Mouse (Mus musculus) erythroblast, embryonic 14.5 days (primary cell): ENCODE results near the gene Arhgef28. TPM values are rescaled to one million over a fixed set of nuclear protein-coding genes. Genes with fewer than 3 reads are reported as not detected.
"Not testable (repeated sequence)": the region's sequence is repeated elsewhere in the genome, so short reads cannot be mapped to it uniquely, and the experiment has no call there.

Experiments
- H3K27me3 ChIP-seq: 2 replicates; pipeline ENCODE4 v1.6.1; 2012; ENCODE audit warnings: inconsistent platforms; ENCODE audit not compliant: control insufficient read depth
- H3K36me3 ChIP-seq: 2 replicates; pipeline ENCODE4 v1.6.1; 2012; ENCODE audit warnings: mild to moderate bottlenecking, inconsistent platforms; ENCODE audit not compliant: control insufficient read depth
- H3K4me1 ChIP-seq: 2 replicates; pipeline ENCODE4 v1.6.1; 2012; ENCODE audit warnings: inconsistent platforms; ENCODE audit not compliant: control insufficient read depth
- H3K4me3 ChIP-seq: replicated peaks from 2 replicates; pipeline ENCODE3; 2012; ENCODE audit warnings: moderate library complexity, mild to moderate bottlenecking, inconsistent platforms
- H3K9me3 ChIP-seq: 2 replicates; pipeline ENCODE4 v1.6.1; 2012; ENCODE audit warnings: low read length, inconsistent platforms, mixed read lengths; ENCODE audit not compliant: control insufficient read depth
- GATA1 ChIP-seq: IDR thresholded peaks from 2 replicates; pipeline ENCODE4 v1.6.1; 2012; ENCODE audit warnings: low read length, inconsistent platforms, mixed read lengths
- TAL1 ChIP-seq: IDR thresholded peaks from 3 replicates; pipeline ENCODE4 v1.6.1; 2012; ENCODE audit warnings: low read length, inconsistent platforms, mixed read lengths
- polyA plus RNA-seq: library from polyadenylated mRNA; stranded (reverse); fragments of >175 nt; gene quantifications from 2 replicates; pipeline ENCODE4 v1.2.3, GENCODE M21; 2012

The Arhgef28 gene
- polyA plus RNA-seq, 1 experiment = 0.07 TPM

DNA sequence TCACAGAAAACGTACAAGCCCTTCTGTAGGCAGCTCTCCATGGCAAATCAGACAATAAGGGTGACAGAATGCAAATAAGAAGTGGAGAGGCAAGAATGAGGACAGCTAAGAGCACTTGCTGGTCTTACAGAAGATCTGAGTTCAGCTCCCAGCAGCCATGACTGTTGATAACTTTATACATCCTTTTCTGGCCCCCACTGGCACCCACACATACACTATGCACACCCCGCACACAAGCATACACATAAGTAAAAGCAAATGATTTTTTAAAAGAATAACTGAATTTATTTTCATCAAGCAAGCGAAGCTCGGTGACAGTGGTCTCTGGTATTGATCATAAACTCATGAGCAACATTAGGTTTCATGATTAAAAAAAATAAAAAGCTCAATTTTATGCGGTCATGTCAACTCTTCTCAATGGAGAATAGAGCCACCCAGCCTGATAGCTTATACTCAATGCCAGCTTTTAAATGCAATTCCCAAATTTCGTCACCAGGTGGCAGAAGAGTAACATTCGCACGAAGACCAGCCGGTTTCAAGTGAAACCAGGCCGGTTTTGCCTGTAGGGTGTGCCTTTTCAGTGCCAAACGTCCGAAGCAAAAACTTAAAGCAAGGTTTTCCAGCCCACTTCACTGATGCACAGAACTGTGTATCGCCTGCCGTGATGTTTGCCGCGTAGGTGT is 175.1 kb downstream of the Arhgef28 start:
- TF ChIP-seq TAL1 = no peak
- no peak for TF ChIP-seq GATA1
- no peaks in the 10 kb centered on the region for H3K27me3 ChIP-seq
- no peaks in the 10 kb centered on the region for H3K9me3 ChIP-seq
- H3K4me1 ChIP-seq = peaks cover 2% of the 10 kb centered on the region; the same call in 1 of the 2 replicates
- H3K4me3 ChIP-seq = peak overlapping the region; percentile 13
- no peaks in the 10 kb centered on the region for H3K36me3 ChIP-seq

DNA sequence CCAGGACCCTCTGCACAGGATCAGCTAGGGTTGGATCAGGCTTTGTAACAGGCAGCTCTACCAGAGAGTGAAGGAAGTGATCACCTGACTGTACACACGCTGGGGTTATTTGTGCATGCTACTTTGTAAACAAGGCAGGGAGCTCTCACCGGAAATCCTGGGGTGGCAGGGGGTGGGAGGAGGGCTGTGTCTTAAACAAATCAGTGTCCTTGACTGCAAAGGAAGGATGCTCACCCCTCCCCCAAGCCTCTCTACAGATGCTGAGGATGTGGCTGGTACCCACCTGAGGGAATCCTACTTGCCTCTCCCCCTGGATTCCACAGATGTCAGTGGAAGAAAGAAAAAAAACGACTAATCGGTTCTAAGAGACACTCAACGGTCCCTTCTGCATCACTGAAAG is 176.2 kb downstream of the Arhgef28 start:
- no peaks in the 10 kb centered on the region for H3K27me3 ChIP-seq
- H3K4me1 ChIP-seq = peaks cover 2% of the 10 kb centered on the region; the same call in 1 of the 2 replicates
- no peaks in the 10 kb centered on the region for H3K9me3 ChIP-seq
- H3K36me3 ChIP-seq = no peaks in the 10 kb centered on the region
- H3K4me3 ChIP-seq = no peak overlapping the region
- TF ChIP-seq TAL1 (no peak), GATA1 (no peak)

DNA sequence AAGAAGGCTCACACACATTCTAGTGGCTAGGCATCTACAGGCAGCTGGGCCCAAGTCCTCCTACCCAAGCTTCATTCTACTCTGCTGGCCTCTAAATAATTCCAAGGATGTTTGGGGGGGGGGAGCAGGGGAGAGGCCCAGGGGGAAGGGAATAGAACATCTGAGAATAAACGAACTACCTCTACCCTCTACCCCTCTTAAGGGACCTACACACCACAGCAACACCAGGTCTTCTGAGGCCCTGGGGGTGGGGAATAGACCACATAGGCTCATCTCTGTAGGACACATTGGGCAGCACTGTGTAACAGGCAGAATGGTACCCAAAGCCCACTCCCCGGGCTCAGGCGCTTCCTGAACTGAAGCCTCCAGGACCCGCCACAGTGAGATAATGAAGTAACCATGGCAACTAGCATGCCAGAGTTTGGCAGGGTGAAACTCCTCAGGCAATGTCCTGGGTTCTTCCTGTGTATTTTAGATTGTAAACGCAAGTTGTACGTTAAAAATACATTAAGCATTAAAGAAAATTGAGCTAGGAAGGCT is 177.5 kb downstream of the Arhgef28 start:
- no peak overlapping the region for H3K4me3 ChIP-seq
- no peaks in the 10 kb centered on the region for H3K27me3 ChIP-seq
- H3K9me3 ChIP-seq = no peaks in the 10 kb centered on the region
- H3K4me1 ChIP-seq = peaks cover 2% of the 10 kb centered on the region; the same call in 1 of the 2 replicates
- TF ChIP-seq TAL1 (no peak), GATA1 (no peak)
- H3K36me3 ChIP-seq = no peaks in the 10 kb centered on the region

DNA sequence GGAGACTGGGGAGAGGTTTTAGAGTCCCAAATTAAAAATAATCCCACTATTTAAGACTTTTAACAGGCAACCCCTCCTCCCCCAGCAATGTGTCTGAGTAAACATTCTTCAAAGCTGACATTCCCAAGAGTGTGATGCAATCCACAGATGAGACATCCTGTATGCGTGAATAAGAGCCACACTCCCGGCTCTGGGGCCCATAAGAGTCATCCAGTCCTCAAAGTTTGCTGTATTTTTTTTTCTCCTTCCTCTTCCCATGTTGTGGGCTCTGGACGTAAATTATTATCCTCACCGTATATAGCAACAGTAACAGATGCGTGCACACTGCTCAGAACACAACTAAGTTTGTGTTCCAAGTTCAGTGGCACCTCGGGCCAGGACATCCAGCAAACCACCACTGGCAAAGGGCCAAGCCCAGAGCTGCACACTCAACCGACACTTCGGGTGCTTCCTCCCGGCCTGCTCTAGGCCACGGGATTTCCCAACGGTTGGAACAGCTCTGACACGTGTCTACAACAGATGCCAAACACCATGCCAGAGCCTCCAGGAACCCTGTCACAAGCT is 178.5 kb downstream of the Arhgef28 start:
- H3K4me1 ChIP-seq = peaks cover 2% of the 10 kb centered on the region; the same call in 1 of the 2 replicates
- no peaks in the 10 kb centered on the region for H3K9me3 ChIP-seq
- H3K36me3 ChIP-seq = no peaks in the 10 kb centered on the region
- no peaks in the 10 kb centered on the region for H3K27me3 ChIP-seq
- TF ChIP-seq GATA1 (no peak), TAL1 (no peak)
- H3K4me3 ChIP-seq = no peak overlapping the region

DNA sequence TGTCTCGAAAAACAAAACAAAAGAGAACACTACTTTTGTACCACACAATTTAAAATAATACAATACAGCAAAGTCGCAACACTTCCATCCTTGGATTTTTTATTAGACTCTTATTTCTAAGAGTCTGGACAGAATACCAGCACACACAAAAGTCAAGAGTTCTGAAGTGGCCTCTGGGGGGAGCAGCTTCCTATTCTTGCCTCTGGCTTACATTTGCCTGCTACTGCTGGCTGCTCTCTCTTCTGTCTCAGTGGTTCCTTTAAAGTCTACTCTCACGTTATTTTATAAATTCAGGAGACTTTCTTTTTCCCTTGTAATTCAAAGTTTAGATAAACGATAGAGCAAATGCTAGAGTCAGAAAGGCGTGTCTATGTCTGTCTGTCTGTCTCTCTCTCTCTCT is 179.1 kb downstream of the Arhgef28 start:
- no peak overlapping the region for H3K4me3 ChIP-seq
- H3K9me3 ChIP-seq = no peaks in the 10 kb centered on the region
- no peaks in the 10 kb centered on the region for H3K36me3 ChIP-seq
- TF ChIP-seq GATA1 (no peak), TAL1 (no peak)
- peaks cover 2% of the 10 kb centered on the region; the same call in 1 of the 2 replicates for H3K4me1 ChIP-seq
- H3K27me3 ChIP-seq = no peaks in the 10 kb centered on the region

DNA sequence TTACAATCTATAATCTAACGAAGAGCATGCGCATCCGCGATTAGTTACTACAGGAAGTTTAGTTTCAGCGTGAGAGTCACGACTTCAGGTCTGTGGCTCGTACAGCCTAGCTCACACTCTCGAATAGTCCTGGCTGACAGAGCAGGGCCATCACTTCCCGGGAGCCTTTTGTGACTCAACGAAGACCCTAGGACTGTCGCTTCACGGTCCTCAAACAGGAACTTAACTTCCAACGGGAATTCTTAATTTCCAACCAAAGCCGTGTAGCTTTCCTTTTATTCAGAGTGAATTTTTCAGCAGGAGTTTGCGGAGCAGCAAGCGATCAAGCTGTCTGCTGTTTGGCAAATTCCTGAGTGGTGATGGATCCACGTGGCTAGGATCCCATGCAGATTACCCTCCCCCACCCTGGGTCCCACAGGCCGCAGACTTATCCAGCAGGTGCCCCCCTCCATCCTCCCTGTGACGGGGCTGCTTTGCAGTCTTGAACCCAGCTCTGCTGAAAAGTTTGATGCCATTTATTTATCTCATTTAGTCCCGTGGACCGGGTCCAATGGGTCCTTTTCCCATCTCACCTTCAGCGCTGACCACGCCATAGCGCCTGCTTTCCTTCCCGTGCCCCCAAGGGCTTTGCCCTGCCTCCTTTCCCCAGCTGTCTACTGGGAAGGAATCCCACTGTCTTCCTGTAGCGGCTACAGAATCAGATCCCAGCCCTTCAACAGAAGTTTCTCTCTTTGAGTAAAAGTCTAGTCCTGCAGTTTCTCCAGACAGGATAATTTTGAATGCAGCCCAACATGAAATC is 180.3 kb downstream of the Arhgef28 start:
- Histone ChIP-seq H3K27me3 (no peaks in the 10 kb centered on the region), H3K4me3 (no peak overlapping the region), H3K36me3 (no peaks in the 10 kb centered on the region), H3K9me3 (no peaks in the 10 kb centered on the region), H3K4me1 (no peaks in the 10 kb centered on the region)
- TF ChIP-seq GATA1 = no peak
- no peak for TF ChIP-seq TAL1

DNA sequence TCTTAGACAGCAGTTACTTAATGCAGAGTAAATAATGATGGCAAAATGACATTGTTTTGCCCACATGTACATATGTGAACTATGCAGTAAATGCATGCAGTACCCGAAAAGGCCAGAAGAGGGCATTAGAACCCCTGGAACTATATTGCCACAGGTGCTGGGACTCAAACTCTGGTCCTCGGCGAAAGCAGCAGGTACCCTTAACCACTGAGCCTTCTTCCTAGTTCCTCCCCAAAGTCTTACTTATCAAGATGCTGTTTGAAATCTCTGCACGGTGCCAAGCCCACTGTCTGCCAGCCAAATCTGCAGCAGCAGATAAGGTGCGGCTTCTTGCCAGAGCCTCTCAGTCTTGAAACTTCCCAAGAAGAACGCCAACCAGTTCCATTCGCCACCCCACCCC is 181.1 kb downstream of the Arhgef28 start:
- H3K36me3 ChIP-seq = no peaks in the 10 kb centered on the region
- no peak overlapping the region for H3K4me3 ChIP-seq
- H3K4me1 ChIP-seq = no peaks in the 10 kb centered on the region
- H3K9me3 ChIP-seq = no peaks in the 10 kb centered on the region
- H3K27me3 ChIP-seq = no peaks in the 10 kb centered on the region
- TF ChIP-seq TAL1 (no peak), GATA1 (no peak)

DNA sequence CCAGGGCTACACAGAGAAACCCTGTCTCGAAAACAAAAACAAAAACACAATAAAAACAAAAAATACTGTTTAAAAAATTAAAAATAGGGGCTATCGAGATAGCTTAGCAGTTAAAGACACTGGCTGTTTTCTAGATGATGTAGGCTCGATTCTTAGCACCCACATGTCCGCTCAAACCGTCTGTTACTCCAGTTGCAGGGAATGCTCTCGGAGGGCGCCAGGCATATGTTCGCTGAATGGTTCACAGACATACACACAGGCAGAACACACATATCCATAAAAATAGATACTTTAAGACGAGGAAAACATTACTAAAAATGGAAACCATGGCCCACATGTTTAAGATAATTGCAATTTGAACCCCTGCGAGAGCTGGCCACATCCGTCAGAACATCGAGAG is 181.6 kb downstream of the Arhgef28 start:
- Histone ChIP-seq H3K36me3 (no peaks in the 10 kb centered on the region), H3K9me3 (no peaks in the 10 kb centered on the region), H3K4me1 (no peaks in the 10 kb centered on the region), H3K27me3 (no peaks in the 10 kb centered on the region), H3K4me3 (no peak overlapping the region)
- TF ChIP-seq TAL1 = no peak
- no peak for TF ChIP-seq GATA1

DNA sequence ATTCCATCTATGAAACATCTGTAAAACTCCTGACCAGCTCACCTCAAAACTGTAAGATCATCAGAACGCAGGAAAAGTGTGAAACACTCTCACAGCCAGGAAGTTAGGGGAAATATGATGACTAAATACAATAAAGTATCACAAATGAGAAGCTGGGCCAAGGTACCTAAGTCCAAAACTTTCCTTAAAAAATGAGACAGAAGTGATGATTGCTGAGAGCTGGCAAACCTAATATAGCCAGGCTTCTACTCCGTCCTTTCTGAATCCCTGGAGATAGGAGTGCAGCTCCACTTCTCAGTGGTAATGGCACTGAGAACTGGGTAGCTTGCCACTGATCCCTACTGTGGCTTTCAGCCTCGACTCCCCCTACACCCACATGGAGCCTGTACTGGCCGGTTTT is 184.3 kb downstream of the Arhgef28 start:
- Histone ChIP-seq H3K9me3 (no peaks in the 10 kb centered on the region), H3K4me1 (no peaks in the 10 kb centered on the region), H3K27me3 (peaks cover 5% of the 10 kb centered on the region), H3K36me3 (no peaks in the 10 kb centered on the region), H3K4me3 (no peak overlapping the region)
- TF ChIP-seq GATA1 (no peak), TAL1 (no peak)

DNA sequence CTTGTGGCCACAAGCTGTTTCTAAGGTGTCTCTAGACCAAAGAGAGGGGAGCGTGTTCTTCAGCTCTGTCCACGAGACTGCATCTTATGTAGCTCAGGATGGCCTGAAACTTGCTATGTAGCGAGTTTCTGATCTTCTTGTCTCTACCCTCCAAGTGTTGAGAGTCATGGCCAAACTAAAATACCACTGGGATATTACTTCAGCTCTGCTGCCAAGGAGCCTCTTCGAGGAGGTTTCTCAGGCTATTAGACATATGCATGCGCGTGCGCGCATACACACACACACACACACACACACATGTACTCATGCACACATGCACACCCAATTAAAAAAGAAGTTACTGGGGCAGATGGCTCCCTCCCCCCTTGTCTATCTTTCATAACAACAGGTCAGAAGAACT is 187.4 kb downstream of the Arhgef28 start:
- H3K27me3 ChIP-seq = peaks cover 21% of the 10 kb centered on the region
- H3K36me3 ChIP-seq, H3K4me3 ChIP-seq, H3K4me1 ChIP-seq, H3K9me3 ChIP-seq: not testable (repeated sequence)
